Mouse (Mus musculus) limb, embryonic 15.5 days (tissue): Measurements from ENCODE around the gene Cryge. TPM values are rescaled to one million over a fixed set of nuclear protein-coding genes. Genes with fewer than 3 reads are reported as not detected.

Experiments
- ATAC-seq: fragments of 200-750 bp; cut with Nextera tagmentation; 2 replicates; pipeline ENCODE4 v1.8.0; 2017; ENCODE audit warnings: low read depth, moderate TSS enrichment; ENCODE audit not compliant: insufficient number of reproducible peaks, low FRiP score, low TSS enrichment
- H3K27ac ChIP-seq: fragments of 300-500 bp; sonication (generic); 2 replicates; pipeline ENCODE4 v1.5.1; 2015; ENCODE audit warnings: moderate library complexity, mild to moderate bottlenecking, inconsistent platforms
- H3K27me3 ChIP-seq: fragments of 300-500 bp; sonication (generic); 2 replicates; pipeline ENCODE4 v1.6.1; 2015; ENCODE audit warnings: inconsistent platforms
- H3K36me3 ChIP-seq: fragments of 300-500 bp; sonication (generic); 2 replicates; pipeline ENCODE4 v1.6.1; 2015; ENCODE audit warnings: inconsistent platforms
- H3K4me1 ChIP-seq: fragments of 300-500 bp; sonication (generic); 2 replicates; pipeline ENCODE4 v1.6.1; 2015; ENCODE audit warnings: inconsistent platforms
- H3K4me2 ChIP-seq: fragments of 300-500 bp; sonication (generic); 2 replicates; pipeline ENCODE4 v1.6.1; 2015; ENCODE audit warnings: mild to moderate bottlenecking, inconsistent platforms
- H3K4me3 ChIP-seq: fragments of 300-500 bp; sonication (generic); 2 replicates; pipeline ENCODE4 v1.5.1; 2015; ENCODE audit warnings: mild to moderate bottlenecking, inconsistent platforms
- H3K9ac ChIP-seq: fragments of 300-500 bp; sonication (generic); 2 replicates; pipeline ENCODE4 v1.6.1; 2015; ENCODE audit warnings: inconsistent platforms
- H3K9me3 ChIP-seq: fragments of 300-500 bp; sonication (generic); 2 replicates; pipeline ENCODE4 v1.6.1; 2016; ENCODE audit warnings: inconsistent platforms
- WGBS: fragments of 180-500 bp; shearing (Covaris S2); methylation state at CpG from one replicate; pipeline ENCODE4 v1.1.7; 2015; 5-methylcytosine and 5-hydroxymethylcytosine counted together
- polyA plus RNA-seq: library from polyadenylated mRNA; unstranded; fragments of >200 nt; fragmentation: Nextera tagmentation; extraction: Ambion mirVana; gene quantifications from 2 replicates; pipeline ENCODE4 v1.2.1, GENCODE M21; 2015

Gene Cryge
- polyA plus RNA-seq, 1 experiment from 2014 or later = not detected

DNA sequence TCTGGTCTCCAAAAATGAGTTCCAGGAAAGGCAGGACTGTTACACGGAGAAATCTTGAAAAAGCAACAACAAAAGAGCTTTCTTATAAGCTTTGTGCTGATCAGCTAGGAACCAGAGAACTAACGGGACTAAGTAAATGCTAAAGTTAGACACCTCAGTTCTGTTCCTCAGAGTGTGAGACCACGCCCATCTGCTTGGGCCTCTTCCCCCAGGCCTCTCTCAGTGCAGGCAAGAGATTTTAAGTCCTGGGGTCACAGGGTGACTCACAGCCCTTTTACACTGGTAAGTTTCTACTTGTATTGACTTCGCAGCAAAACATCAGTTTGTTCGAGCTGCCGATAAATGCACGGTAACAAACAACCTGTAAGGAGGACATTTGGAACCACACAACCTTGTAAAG, 747 bp upstream of the Cryge start:
- Histone ChIP-seq H3K9me3 (no peaks in the 10 kb centered on the region), H3K9ac (no peak overlapping the region), H3K27me3 (no peaks in the 10 kb centered on the region), H3K27ac (no peak overlapping the region), H3K36me3 (no peaks in the 10 kb centered on the region), H3K4me2 (no peak overlapping the region), H3K4me1 (no peaks in the 10 kb centered on the region), H3K4me3 (no peak overlapping the region)
- WGBS = 65% methylated on average over 7 of the region's 7 CpGs
- no peak for ATAC-seq

DNA sequence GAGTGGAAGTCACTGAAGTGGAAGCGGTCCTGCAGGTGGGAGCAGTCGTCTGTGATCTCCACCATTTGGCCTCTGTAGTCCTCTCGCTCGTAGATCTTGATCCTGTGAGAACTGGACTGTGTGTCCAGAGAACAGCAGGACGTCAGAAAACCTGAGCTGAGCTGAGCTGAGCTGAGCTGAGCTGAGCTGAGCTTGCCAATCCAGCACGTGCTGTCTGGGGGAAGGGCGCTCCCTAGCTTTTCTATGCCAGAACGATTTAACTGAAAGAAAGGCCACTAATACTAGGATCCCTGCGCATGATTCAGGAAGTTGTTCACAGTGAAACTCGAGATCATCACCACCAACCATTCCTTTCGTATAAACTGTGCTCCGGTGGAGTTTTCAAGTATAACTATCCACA, 2.2 kb downstream of the Cryge start:
- no peak overlapping the region for H3K4me2 ChIP-seq
- no peak overlapping the region for H3K9ac ChIP-seq
- H3K27ac ChIP-seq = no peak overlapping the region
- H3K27me3 ChIP-seq = no peaks in the 10 kb centered on the region
- H3K4me1 ChIP-seq = no peaks in the 10 kb centered on the region
- no peaks in the 10 kb centered on the region for H3K9me3 ChIP-seq
- no peak overlapping the region for H3K4me3 ChIP-seq
- H3K36me3 ChIP-seq = no peaks in the 10 kb centered on the region
- 54% methylated on average over 12 of the region's 12 CpGs for WGBS
- ATAC-seq = no peak

DNA sequence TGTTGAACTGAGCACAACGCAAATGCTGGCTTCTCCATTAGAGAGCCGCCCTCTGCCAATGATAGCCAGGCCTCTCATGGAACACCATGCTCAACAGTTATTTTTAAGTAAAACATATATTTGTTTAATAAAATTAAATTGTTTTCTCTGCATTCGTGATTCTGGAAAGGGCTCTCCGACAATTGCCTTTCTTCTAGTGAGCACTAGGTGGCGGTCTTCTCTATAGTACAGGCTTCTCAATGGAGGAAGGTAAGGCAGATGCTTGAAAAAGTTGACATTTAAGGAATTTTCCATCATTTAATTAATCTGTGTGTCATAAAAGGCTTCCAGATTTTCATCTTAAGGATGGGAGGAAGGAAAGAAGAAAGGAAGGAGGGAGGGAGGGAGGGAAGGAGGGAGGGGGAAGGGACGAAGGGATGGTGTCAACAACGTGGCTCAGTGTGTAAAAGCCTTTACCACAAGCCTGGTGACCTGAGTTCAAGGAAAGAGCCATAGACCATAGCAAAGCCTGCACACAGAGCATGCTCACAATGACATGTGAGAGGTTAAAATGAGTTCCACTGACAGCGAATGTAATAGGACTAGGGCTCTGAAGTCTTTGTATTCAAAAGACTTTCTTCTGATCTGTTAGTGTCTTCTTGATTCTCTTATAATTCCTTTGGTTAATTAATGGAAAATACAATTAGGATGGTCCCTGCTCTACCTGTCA, 4.4 kb downstream of the Cryge start:
- Histone ChIP-seq H3K27ac (no peak overlapping the region), H3K9ac (no peak overlapping the region), H3K4me3 (no peak overlapping the region), H3K9me3 (no peaks in the 10 kb centered on the region), H3K4me1 (no peaks in the 10 kb centered on the region), H3K27me3 (no peaks in the 10 kb centered on the region), H3K4me2 (0 out of 2 replicates have a peak overlapping the region, but pooled peaks have one; percentile 15), H3K36me3 (no peaks in the 10 kb centered on the region)
- ATAC-seq = no peak
- WGBS = 36% methylated on average over 8 of the region's 8 CpGs

DNA sequence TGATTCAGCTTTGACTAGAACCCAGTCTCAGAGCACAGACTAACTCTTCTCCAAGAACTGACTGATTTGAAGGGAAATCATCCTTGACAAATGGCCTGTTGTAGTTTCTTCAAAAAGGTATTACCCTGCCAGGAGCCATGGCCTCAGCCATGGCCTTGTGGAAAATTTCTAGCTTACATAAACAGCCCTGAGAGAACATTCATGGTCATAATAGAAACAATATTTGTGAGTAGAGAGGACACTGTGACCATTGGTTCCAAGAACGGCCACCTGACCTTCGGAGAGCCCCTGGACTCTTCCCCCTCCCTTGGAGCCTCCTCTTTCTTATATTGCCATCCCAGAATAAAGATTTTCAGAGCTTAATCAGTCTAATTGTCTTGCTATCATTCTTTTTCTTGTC, 7.5 kb downstream of the Cryge start:
- ATAC-seq = no peak
- 75% methylated on average over 2 of the region's 2 CpGs for WGBS
- no peaks in the 10 kb centered on the region for H3K36me3 ChIP-seq
- H3K4me1 ChIP-seq = no peaks in the 10 kb centered on the region
- no peak overlapping the region for H3K4me3 ChIP-seq
- no peak overlapping the region for H3K4me2 ChIP-seq
- H3K9ac ChIP-seq = no peak overlapping the region
- H3K27ac ChIP-seq = no peak overlapping the region
- no peaks in the 10 kb centered on the region for H3K27me3 ChIP-seq
- no peaks in the 10 kb centered on the region for H3K9me3 ChIP-seq

DNA sequence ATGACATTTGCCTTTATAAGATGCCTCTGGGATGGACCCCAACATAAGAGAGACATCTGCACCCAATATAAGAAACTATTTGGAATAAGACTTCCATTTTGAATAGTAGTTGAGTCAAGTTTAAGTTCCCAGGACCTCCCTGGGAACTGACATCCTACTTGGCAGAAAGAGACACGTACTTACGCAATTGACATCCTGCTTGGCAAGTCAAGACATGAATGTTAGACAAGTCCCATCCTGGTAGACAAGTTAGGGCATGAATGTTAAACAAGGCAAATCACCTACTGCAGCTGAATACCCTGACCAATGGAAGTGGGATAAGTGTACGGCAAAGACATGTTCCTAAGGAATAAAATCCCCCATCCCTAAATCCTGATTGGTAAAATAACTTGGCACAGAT, 9.1 kb downstream of the Cryge start:
- ATAC-seq = no peak
- 78% methylated on average over 3 of the region's 3 CpGs for WGBS
- no peak overlapping the region for H3K9ac ChIP-seq

DNA sequence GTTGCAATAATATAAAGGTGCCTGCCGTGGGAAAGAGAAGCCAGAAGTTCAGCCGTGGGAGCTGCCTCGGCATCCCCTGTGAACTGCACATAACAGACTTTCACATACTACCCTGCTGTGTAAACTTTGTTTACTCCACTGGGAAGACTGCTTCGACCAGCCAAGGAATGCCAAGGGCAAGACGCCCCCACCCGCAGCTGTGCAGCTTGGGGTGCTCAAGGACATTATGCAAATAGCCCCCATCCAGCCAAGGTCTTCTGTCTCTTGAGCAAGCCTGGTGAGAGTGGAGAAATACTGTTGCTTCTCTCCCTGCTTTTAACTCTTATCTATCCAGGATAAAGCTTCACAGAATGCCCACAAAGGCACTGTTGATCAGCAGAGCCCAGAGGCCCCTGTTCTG, 10.1 kb downstream of the Cryge start:
- Histone ChIP-seq H3K9me3 (no peaks in the 10 kb centered on the region), H3K9ac (no peak overlapping the region), H3K36me3 (no peaks in the 10 kb centered on the region), H3K4me3 (no peak overlapping the region), H3K4me1 (no peaks in the 10 kb centered on the region), H3K27ac (no peak overlapping the region), H3K4me2 (no peak overlapping the region), H3K27me3 (no peaks in the 10 kb centered on the region)
- 68% methylated on average over 6 of the region's 6 CpGs for WGBS
- ATAC-seq = no peak

More for the DNA sequence above, 9.1 kb downstream of the Cryge start:
- no peak overlapping the region for H3K4me2 ChIP-seq
- H3K4me3 ChIP-seq = no peak overlapping the region
- H3K9me3 ChIP-seq = no peaks in the 10 kb centered on the region
- no peaks in the 10 kb centered on the region for H3K36me3 ChIP-seq
- no peaks in the 10 kb centered on the region for H3K27me3 ChIP-seq
- H3K4me1 ChIP-seq = no peaks in the 10 kb centered on the region
- H3K27ac ChIP-seq = no peak overlapping the region

DNA sequence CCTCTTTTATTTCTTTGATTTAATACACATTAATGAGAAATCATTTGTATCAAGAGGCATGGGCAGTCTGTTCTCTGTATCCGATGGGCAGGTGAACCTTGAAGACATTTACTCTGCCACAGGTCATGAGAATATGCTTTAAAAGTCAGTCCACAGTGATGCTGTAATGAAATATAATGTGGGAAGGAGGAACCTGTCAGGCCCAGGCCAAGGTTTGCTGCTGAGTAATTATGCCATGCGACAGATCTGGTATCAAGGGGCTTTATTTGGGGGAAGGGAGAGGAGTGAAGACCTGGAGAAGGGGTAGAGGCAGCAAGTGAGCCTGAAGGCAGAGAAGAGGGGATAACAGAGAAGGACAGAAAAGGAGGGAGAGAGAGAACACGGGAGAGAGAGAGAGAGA, 11.3 kb downstream of the Cryge start:
- no peak overlapping the region for H3K4me3 ChIP-seq
- H3K9ac ChIP-seq = no peak overlapping the region
- H3K36me3 ChIP-seq = no peaks in the 10 kb centered on the region
- H3K27me3 ChIP-seq = no peaks in the 10 kb centered on the region
- ATAC-seq = no peak
- 64% methylated on average over 3 of the region's 3 CpGs for WGBS
- H3K4me2 ChIP-seq = no peak overlapping the region
- 0 out of 2 replicates have a peak, but pooled peaks cover 2% of the 10 kb centered on the region for H3K4me1 ChIP-seq
- H3K27ac ChIP-seq = no peak overlapping the region
- no peaks in the 10 kb centered on the region for H3K9me3 ChIP-seq

DNA sequence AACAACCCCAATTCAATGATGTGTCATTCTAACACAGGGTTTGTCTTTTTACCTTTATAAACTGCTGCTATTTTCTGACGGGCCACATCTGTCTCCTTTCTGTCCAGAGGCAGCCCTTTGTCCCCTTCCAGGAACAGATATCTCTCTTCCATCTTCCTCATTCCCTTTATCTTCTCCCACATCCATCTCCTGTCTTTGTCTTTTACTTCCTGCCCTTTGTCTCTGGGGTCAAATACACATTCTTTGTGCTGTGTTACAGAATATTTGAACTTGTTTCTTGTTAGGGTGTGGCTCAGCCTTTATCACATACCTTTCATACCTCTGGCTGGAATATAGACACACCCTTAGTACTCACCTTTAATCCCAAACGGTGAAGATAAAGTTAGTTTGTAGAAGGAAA, 13.4 kb downstream of the Cryge start:
- ATAC-seq = no peak
- 73% methylated on average over 2 of the region's 2 CpGs for WGBS
- H3K4me1 ChIP-seq = 0 out of 2 replicates have a peak, but pooled peaks cover 2% of the 10 kb centered on the region
- H3K9ac ChIP-seq = no peak overlapping the region
- no peak overlapping the region for H3K27ac ChIP-seq
- no peak overlapping the region for H3K4me2 ChIP-seq
- no peak overlapping the region for H3K4me3 ChIP-seq
- no peaks in the 10 kb centered on the region for H3K27me3 ChIP-seq
- no peaks in the 10 kb centered on the region for H3K9me3 ChIP-seq
- no peaks in the 10 kb centered on the region for H3K36me3 ChIP-seq

DNA sequence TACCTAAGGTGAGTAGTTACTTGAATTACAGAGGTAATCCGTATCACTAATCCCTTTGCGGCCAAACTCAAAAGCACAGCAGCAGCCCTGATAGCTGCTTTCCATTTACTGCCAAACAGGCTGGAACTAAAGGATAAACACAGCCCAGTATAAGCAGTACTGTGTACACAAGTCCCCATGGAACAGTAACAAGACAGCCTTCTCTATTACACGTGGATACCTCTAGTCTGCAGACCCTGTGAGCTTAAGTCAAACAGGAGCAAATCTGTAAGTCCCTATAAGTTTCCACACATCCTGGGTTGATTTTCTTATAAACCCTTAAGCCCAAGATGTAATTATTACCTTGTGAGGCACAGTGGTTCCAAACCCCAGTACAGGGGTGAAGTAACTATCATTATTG, 15.4 kb downstream of the Cryge start:
- Histone ChIP-seq H3K9ac (no peak overlapping the region), H3K27ac (no peak overlapping the region), H3K4me1 (0 out of 2 replicates have a peak, but pooled peaks cover 2% of the 10 kb centered on the region), H3K4me2 (no peak overlapping the region), H3K27me3 (no peaks in the 10 kb centered on the region), H3K4me3 (no peak overlapping the region), H3K9me3 (no peaks in the 10 kb centered on the region), H3K36me3 (no peaks in the 10 kb centered on the region)
- WGBS = 12% methylated on average over 3 of the region's 3 CpGs
- ATAC-seq = no peak

DNA sequence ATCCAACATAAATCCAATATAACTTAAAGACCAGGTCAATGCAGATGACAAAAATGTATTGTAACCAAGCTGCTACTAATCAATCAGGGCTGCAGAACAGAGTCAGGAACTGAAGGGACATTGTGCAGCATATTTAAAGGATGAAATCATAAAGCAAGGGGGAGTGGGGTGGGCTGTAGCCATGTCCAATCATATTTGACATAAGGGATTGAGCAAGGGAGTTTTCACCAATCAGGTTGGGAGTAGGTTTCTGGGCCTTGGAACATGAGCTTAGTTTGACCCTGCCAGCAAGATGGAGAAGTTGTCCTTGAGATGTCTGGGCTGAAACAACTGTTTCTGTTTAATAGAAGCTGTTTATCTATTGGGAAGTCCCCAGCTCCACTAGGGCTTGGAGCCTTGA, 18.3 kb downstream of the Cryge start, which contains the start of gene Akr1cl:
TSS of gene Akr1cl (minus strand) at position 119 of the 400 bp plus-strand sequence.
- no peak for ATAC-seq
- Histone ChIP-seq H3K36me3 (no peaks in the 10 kb centered on the region), H3K9ac (no peak within 1 kb of the TSS), H3K4me3 (no peak within 1 kb of the TSS), H3K27me3 (no peaks in the 10 kb centered on the region), H3K9me3 (no peaks in the 10 kb centered on the region), H3K4me1 (0 out of 2 replicates have a peak, but pooled peaks cover 2% of the 10 kb centered on the region), H3K4me2 (no peak within 1 kb of the TSS), H3K27ac (no peak within 1 kb of the TSS)

DNA sequence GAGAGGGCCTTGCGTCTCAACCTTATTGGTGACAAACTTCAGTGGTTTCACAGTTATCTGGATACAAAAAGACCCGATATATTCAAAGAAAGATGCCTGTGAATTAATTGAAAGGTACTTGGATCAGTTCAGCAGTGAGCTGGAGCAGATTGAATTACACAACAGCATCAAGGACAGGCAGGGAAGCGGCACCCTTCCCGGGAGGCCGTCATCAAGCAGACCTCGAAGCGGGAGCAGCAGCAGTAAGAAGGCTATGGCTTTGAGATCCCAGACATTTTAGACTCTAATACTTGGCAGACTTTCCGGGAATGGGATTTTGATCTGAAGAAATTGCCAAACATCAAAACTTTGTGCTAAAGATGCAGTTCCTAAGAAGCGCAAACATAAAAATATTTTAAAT, 22.7 kb downstream of the Cryge start:
- Histone ChIP-seq H3K36me3 (no peaks in the 10 kb centered on the region), H3K27me3 (no peaks in the 10 kb centered on the region), H3K4me1 (no peaks in the 10 kb centered on the region), H3K9ac (no peak overlapping the region), H3K4me2 (no peak overlapping the region), H3K4me3 (no peak overlapping the region), H3K27ac (no peak overlapping the region), H3K9me3 (no peaks in the 10 kb centered on the region)
- WGBS = 71% methylated on average over 9 of the region's 9 CpGs
- no peak for ATAC-seq

DNA sequence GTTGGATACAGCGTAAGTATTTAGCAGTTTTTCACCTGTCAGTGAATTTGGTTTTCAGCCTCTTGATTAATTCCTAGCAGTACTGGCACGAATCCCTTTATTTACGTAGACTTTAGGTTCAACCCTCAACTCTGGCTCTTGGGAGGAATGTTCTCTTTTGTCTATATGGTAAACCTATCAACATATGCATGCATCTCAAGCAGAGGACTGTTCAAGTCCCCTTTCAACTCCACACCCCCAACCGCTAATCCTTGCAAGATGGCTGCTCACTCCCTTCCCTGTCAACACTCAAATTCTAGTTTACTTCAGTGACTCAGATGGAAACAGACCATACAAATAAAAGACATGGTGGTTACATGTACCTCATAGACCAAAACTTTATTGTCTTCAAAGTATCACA, 38.2 kb downstream of the Cryge start:
- H3K9ac ChIP-seq = no peak overlapping the region
- no peaks in the 10 kb centered on the region for H3K27me3 ChIP-seq
- no peak overlapping the region for H3K4me2 ChIP-seq
- H3K4me3 ChIP-seq = no peak overlapping the region
- H3K9me3 ChIP-seq = no peaks in the 10 kb centered on the region
- 79% methylated on average over 4 of the region's 4 CpGs for WGBS
- ATAC-seq = no peak
- H3K4me1 ChIP-seq = no peaks in the 10 kb centered on the region
- H3K27ac ChIP-seq = no peak overlapping the region
- no peaks in the 10 kb centered on the region for H3K36me3 ChIP-seq

DNA sequence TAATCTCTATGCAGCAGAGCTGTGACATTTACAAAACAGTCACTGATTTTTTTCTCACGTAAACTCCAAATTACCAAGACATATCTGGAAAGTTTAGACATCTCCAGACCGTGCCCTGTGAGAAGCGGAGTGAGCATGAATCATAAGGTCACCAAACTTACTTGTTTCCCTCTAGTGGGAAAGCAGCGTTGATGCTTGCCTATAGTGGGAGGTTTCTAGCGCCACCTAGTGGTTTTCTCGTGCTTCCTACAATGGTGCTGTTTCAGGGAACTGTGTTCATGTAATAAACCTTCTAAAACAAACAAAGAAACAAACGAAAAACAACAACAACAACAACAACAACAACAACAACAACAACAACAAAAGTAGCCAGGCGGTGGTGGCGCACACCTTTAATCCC, 40.8 kb downstream of the Cryge start:
- no peaks in the 10 kb centered on the region for H3K9me3 ChIP-seq
- WGBS = 11% methylated on average over 9 of the region's 9 CpGs

More for the DNA sequence above, 40.8 kb downstream of the Cryge start:
- no peak for ATAC-seq
- no peak overlapping the region for H3K9ac ChIP-seq
- no peak overlapping the region for H3K4me3 ChIP-seq
- H3K4me2 ChIP-seq = no peak overlapping the region
- H3K27me3 ChIP-seq = no peaks in the 10 kb centered on the region
- H3K36me3 ChIP-seq = no peaks in the 10 kb centered on the region
- H3K4me1 ChIP-seq = no peaks in the 10 kb centered on the region
- no peak overlapping the region for H3K27ac ChIP-seq
